In the genomic region with DNA sequence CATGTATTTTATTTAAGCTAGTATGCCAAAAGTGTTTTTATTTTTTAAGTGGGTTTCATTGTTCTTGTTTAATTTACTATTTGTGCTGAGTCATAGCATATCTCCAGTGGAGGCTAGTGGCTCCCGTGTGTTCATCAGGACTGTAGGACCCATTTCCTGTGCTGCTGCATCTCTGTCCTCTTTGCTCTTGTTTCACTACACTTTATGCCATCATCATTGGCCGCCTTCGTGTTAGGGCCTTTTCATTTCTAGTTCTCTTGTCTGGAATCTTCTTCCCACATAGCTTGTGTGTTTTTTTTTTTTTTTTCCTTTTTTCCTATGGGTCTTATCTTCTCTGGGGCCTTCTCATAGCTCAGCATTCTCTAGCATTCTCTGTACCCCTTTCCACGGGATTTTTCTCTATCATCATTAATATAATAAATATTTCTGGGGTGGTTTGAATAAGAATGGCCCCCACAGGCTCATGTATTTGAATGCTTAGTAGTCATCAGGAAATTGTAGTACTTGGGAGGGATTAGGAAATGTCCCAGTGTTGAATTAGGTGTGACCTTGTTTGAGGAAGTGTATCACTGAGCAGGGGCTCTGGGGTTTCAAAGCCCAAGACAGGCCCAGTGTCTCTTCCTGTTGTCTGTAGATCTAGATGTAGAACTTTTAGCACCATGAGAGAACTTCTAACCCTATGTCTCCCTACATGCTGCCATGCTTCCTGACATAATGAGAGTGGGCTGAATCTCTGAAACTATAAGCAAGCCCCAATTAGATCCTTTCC, we compare ENCODE assay signal across 17 mouse cellular contexts. TPM values are rescaled to one million over a fixed set of nuclear protein-coding genes. Genes with fewer than 3 reads are reported as not detected.
DNase-seq lines count a peak whose midpoint lies in the region; ATAC-seq and TF ChIP-seq lines count a peak whose summit lies in the region.
"Had no signal": no experiment of that assay in that cellular context is flagged by ENCODE, and none has a peak within 500 bp of the region (broad histone marks: within the 10 kb centered on the region; RNA-seq: fewer than 3 reads in every experiment).

No protein-coding gene starts in this region.

- H3K27ac ChIP-seq in gastrocnemius, adult 2 months = peak overlapping the region; percentile 25
- H3K27ac ChIP-seq in liver, embryonic 16.5 days (ENCODE audit: low read length) = no peak overlapping the region
- H3K27ac ChIP-seq: heart, embryonic 15.5 days; midbrain, embryonic 10.5 days; stomach, embryonic 15.5 days had no signal

- no peaks in the 10 kb centered on the region for H3K9me3 ChIP-seq in liver, embryonic 16.5 days (replicated peaks; ENCODE audit: control insufficient read depth, low read length)
- H3K9me3 ChIP-seq: heart, embryonic 15.5 days; midbrain, embryonic 10.5 days; stomach, embryonic 15.5 days had no signal

- no peak for TF ChIP-seq CTCF in gastrocnemius, adult 2 months (IDR thresholded peaks at IDR 0.05)

- H3K36me3 ChIP-seq in liver, embryonic 16.5 days (ENCODE audit: control insufficient read depth, insufficient read depth) = no peaks in the 10 kb centered on the region
- H3K36me3 ChIP-seq: heart, embryonic 15.5 days; midbrain, embryonic 10.5 days; stomach, embryonic 15.5 days had no signal

- peak; percentile 57 for ATAC-seq in common myeloid progenitor, adult 5-6 weeks (replicated peaks; ENCODE audit: low read depth, poor library complexity, severe bottlenecking)
- peak; percentile 55 for ATAC-seq in liver, embryonic 16.5 days (ENCODE audit: low read depth)
- ATAC-seq in cerebellum, adult (ENCODE audit: insufficient number of reproducible peaks, low FRiP score, low TSS enrichment) = no peak

- H3K4me1 ChIP-seq in liver, embryonic 16.5 days (ENCODE audit: control insufficient read depth, low read depth, low read length) = peaks cover 22% of the 10 kb centered on the region
- H3K4me1 ChIP-seq: midbrain, embryonic 10.5 days; stomach, embryonic 15.5 days had no signal

- H3K4me3 ChIP-seq in gastrocnemius, adult 2 months = no peak overlapping the region
- H3K4me3 ChIP-seq in liver, embryonic 16.5 days (ENCODE audit: low read depth, low read length) = no peak overlapping the region
- H3K4me3 ChIP-seq: erythroblast, embryonic 14.5 days; heart, embryonic 15.5 days; midbrain, embryonic 10.5 days; stomach, embryonic 15.5 days had no signal

- H3K9ac ChIP-seq in liver, embryonic 16.5 days (ENCODE audit: low read depth, low read length) = no peak overlapping the region
- H3K9ac ChIP-seq: heart, embryonic 15.5 days; stomach, embryonic 15.5 days had no signal

- intact Hi-C loops in gastrocnemius, adult 2 months (cut with DNase I) = no loop called here

- no peak for DNase-seq in gastrocnemius, adult 2 months
- DNase-seq in gastrocnemius, postnatal 10 days = no peak
- DNase-seq in 3T3-L1 (ENCODE audit: low read depth, low spot score) (peak; percentile 45), MN1 (ENCODE audit: low spot score) (no peak)
- no peak for DNase-seq in urinary bladder, postnatal 4 days (ENCODE audit: low spot score in 2 of 2)
- DNase-seq: cerebellum, adult 18-20 months; gastrocnemius, postnatal 36 days; kidney, adult 9 months; right cerebral cortex, postnatal 4 days; thymus, postnatal 14 days had no signal

- H3K27me3 ChIP-seq in liver, embryonic 16.5 days (ENCODE audit: control insufficient read depth, insufficient read depth, low read depth, low read length) = no peaks in the 10 kb centered on the region
- H3K27me3 ChIP-seq: heart, embryonic 15.5 days; stomach, embryonic 15.5 days had no signal

- 44% methylated on average over 4 of the region's 4 CpGs for WGBS in liver, embryonic 16.5 days (ENCODE audit: insufficient replicate concordance)

- H3K4me2 ChIP-seq in liver, embryonic 16.5 days (ENCODE audit: low read depth, low read length) = no peak overlapping the region
- H3K4me2 ChIP-seq: heart, embryonic 15.5 days; stomach, embryonic 15.5 days had no signal

RNA-seq across cellular contexts. Expression of gene Cd34, which starts 47.0 kb away (rescaled TPM):
- 10 to 100 TPM; 32.8 to 49.3 TPM for total RNA-seq in gastrocnemius, adult 2 months (2021)
- 100 to 1,000 TPM; 162 to 196 TPM for total RNA-seq in gastrocnemius, postnatal 10 days (2021)
- 546 and 601 TPM in 2 replicates for total RNA-seq in common myeloid progenitor, adult 5-6 weeks (2017)
- 7.7 and 9.4 TPM in 2 replicates for polyA plus RNA-seq in liver, embryonic 16.5 days (2015; fragmentation: Nextera tagmentation; extraction: Ambion mirVana)
